Mouse (Mus musculus) right cerebral cortex, postnatal 10 days (tissue): ENCODE results near the gene Defb45.
A peak's percentile ranks its signal among the peaks of the same experiment; 100 is the strongest.

ENCODE experiments used
- DNase-seq, 2 experiments: peaks; one replicate each; pipeline ENCODE4 v3.0.0; 2021; ENCODE audit warnings: low spot score in 2 of 2

Gene Defb45

GRCm38 (mm10) chr2:152607746-152608145, 8.5 kb upstream of the Defb45 start:
- DNase-seq: no peak

DNA sequence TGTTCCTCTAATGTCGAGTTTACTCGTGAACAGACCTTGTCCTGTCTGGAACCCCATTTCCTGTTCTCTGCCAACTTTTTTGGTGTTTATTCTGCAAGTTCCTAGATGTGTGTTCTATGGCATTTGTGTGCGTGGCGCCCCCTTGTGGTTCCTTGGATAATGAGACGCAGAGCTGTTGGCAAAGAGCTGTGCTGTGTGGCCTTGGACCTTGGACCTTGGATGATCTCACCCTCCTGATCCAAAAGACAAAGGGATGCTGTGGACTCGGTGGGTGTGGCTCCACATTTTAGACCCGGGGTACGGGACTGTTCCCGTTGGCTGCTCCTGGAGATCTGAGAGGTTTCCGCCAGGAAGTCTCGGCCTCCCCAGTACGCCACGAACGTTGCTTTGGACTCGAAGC, 4.9 kb upstream of the Defb45 start, which contains the start of gene Defb36:
Gene Defb36, plus strand, starts transcription at position 271 of the 400 bp plus-strand sequence.
- no peak for DNase-seq

DNA sequence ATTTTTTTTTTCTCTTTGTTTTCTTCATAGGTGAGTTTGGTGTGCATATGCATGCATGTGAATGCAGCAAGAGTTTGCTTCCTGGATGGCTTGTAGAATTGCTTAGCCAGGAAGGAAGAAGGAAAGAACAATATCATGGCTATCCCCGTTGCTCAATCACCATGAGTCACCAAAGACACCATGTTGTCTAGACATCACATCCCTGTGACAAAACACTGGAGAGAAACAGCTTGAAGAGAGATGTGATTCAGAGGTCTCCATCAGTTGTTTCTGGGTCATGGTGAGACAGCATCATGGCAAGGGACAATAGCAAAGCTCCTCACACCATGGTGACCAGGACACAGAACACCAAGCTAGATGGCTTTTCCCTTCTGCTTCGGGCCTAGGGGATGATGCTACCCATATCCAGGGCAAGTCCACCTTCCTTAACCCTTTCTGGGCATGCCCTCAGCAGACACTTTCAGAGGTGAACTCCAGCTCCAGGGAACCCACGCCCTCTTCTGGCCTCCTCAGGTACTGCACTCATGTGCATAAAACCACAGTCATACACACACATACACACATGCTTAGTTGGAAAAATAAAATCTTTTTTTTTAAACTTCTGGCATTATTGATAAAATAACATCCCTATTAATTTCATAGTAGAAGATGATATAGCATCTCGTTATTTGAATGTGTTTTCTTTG, 2.2 kb upstream of the Defb45 start:
- DNase-seq: no peak

GRCm38 (mm10) chr2:152600076-152600475, 877 bp upstream of the Defb45 start:
- DNase-seq: no peak

GRCm38 (mm10) chr2:152589021-152589420, 10.2 kb downstream of the Defb45 start:
- no peak for DNase-seq

DNA sequence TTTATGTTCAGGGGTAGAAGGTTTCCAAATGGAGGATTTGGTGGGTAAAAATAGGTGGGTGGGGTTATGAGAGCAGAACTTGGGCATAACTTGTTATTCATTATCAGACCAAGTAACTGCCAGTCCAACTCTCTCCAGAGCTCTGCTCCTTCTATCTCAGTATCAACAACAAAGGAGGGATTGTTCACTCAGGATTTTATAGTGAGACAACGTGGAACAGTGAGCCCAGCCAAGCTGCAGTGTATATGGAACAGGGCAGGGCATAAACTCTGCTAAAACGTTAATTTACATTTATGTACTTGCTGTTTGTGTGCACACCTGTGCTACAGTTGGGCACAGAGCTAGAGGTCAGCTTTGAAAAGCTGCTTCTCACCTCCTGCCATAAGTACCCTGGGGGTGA, 10.7 kb downstream of the Defb45 start:
- no peak for DNase-seq

DNA sequence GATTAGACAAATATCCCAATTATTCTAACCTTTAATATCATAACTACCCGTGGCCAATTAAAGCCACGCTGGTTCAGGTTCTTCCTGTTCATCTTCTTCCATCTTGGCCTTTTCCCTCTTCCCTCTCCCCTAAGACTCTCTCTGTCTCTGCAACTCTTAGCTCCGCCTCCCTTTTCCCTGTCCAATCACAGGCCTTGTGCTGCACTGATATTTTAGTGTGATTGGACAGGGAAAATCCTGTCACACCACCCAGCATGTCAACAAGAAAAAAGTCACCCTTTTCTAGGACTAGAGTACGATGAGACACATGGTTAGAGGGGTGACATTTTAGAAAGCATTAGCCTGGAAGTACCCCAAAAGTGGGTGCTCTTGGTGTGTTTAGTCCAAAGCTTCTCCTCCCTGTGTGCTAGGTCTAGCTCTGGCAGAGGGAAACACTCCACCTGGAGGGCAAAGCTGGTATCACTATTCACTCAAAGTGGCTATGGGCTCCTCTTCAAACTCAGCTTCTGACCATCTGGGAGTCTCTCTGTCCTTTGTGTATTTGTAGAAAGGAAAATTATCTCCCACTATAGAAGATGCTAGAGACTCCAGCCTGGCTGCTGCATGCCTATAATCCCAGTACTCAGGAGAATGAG, 12.2 kb downstream of the Defb45 start:
- DNase-seq: no peak

GRCm38 (mm10) chr2:152580612-152581011, 18.6 kb downstream of the Defb45 start:
- no peak for DNase-seq

- no peak for DNase-seq
Observed at GRCm38 (mm10) chr2:152580107-152580506, 19.1 kb downstream of the Defb45 start, which contains the start of gene Defb19. Defb19 (minus strand) TSS chr2:152580312.

DNA sequence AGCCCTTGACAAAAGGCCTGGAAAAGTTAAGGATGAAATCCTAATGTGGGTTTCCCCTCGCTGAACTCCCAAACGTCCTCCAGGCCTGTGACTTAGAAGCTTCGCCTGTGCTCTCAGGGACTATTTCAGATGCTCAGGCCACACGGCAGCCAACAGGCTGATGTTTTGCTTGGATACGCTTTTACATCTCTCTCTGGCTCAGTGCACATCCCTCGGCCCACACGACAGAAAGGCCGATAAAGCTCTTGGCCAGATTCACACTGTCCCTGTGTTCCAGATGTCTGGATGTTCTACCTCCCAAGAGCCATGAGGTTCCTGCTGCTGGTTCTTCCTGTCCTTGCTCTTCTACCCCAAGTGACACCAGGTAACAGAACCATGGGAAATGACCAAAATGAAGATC, 25.7 kb downstream of the Defb45 start:
- DNase-seq: no peak

DNA sequence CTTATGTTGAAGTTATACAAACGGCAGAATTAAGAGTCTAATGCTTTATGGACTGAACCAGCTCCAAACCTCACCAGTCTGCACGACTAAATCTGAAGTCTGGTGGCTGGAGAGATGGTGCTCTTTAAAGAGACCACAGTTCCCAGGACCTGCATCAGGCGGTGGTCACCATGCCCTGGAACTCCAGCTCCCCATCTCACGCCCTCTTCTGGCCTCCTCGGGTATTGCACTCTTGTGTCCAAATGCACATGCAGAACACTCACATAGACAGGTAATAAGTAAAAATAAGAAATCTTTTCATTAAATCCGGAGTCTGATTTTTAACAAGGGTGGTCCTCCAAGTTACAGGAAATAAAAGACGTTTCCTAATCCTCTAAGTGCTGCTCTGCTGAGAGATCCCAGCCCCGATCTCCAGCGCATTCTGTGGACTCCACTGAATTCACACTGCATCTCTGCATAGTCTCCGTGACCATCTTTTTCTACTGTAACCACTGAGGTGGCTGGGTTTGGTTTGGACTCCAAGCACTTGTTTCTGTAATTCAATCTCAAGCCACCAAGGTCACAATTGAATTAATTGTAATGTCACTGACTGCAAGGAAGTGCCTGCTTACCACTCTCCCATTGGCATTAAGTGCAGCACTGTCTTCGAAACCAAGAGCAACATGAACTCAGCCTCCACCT, 26.9 kb downstream of the Defb45 start, which contains the start of gene Defb21:
Gene Defb21, plus strand, starts transcription at position 631 of the 681 bp plus-strand sequence.
- DNase-seq: no peak

GRCm38 (mm10) chr2:152570313-152570712, 28.9 kb downstream of the Defb45 start:
- DNase-seq: no peak

GRCm38 (mm10) chr2:152569881-152570280, 29.3 kb downstream of the Defb45 start:
- no peak for DNase-seq

DNA sequence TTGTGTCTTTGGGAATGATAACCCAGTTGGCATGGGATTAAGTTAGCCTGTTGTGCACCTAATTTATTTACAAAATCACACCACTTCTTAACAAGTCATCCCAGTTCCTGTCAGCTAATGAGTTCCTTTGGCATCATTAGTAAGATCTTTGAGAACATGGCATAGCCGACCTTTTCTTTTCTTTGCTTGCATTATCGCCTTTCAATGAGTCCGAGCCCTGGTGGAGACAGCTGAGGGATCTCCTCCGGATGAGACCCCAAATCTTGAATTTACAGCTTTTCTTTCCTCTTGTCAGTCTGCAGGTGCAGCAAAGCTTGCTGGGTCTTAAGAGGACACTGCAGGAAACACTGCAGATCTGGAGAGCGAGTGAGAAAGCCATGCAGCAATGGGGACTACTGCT, 30.2 kb downstream of the Defb45 start, which contains the start of gene Gm17416:
Gene Gm17416, plus strand, starts transcription at position 301 of the 400 bp plus-strand sequence.
- no peak for DNase-seq

DNA sequence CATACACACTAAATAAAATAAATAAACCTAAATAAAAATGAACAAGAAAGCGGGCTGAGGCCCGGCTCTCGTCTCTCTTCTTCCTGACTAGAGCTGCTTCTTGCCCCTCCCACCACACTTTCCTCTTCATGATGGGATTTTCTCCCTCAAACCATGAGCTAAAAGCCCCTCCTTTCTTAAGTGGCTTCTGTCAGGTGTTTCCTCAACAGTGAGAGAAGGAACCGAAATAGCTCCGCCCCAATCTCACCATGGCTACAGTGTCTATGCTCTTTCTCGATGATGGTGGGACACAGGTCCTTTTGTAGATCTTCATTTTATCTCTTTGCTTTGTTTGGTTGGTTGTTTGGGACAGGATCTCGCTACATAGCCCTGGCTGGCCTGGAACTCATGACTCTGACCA, 42.5 kb downstream of the Defb45 start:
- no peak for DNase-seq

GRCm38 (mm10) chr2:152553774-152554423, 45.3 kb downstream of the Defb45 start:
- peak; percentile 72 to 78 for DNase-seq

GRCm38 (mm10) chr2:152548124-152548523, 51.1 kb downstream of the Defb45 start:
- no peak for DNase-seq

DNA sequence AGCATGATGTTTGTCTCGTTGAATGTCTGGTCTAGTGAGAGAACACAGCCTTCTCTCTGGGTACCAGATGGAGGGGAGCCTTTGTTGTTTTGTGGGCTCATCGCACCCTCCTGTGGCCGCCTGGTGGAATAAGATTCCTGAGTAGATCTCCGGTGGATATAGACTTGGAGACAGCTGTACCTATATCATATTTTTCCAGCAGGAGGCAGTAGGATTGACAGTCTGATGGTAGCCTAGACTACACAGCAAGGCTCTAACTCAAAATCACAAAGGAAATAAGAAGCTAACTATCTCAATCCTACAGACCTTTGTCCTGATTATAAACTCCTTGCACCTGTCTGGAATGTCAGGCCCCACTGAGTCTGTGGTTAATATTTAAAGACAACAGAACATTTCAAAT, 54.5 kb downstream of the Defb45 start:
- peak; percentile 83 to 84 for DNase-seq

DNA sequence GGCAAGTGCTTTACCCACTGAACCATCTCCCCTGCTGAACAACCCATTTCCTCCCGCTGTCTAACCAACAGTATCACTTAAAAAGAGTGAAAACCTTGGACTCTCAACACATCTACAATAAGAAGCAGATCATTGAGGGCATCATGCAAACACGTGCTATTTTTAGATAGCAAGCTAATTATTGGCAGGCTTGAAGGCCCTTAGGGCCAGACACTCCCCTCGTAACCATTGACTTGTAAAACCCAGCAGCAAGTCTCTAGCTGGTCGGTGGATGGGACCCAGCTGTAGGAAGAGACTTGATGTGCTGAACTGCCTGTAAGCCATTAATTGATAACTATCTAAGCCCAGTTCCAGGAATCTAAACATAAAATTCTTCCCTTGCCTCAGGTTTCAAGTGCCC, 55.7 kb downstream of the Defb45 start:
- DNase-seq: no peak
